Mouse (Mus musculus) splenic B cell, adult 2 months (primary cell): Measurements from ENCODE around the gene Irgq.
A peak's percentile ranks its signal among the peaks of the same experiment; 100 is the strongest.
"Not testable (repeated sequence)": the region's sequence is repeated elsewhere in the genome, so short reads cannot be mapped to it uniquely, and the experiment has no call there.

Experiments
- DNase-seq: peaks from one replicate; pipeline ENCODE4 v3.0.0-alpha.2; 2011; ENCODE audit warnings: low read depth, low spot score
- H3K27me3 ChIP-seq: 2 replicates; pipeline ENCODE4 v1.6.1; 2012; ENCODE audit warnings: mild to moderate bottlenecking, low read length, moderate library complexity, mixed read lengths; ENCODE audit not compliant: control insufficient read depth, poor library complexity, insufficient read depth, severe bottlenecking
- H3K36me3 ChIP-seq: 2 replicates; pipeline ENCODE4 v1.6.1; 2012; ENCODE audit warnings: mild to moderate bottlenecking, low read length, moderate library complexity, mixed read lengths; ENCODE audit not compliant: control insufficient read depth, poor library complexity, insufficient read depth, severe bottlenecking

The Irgq gene

GRCm38 (mm10) chr7:24530062-24530931 lies at the start of gene Irgq:
Gene Irgq, plus strand, starts transcription at chr7:24530689.
- Histone ChIP-seq H3K36me3 (peaks cover 9% of the 10 kb centered on the region; the same call in 1 of the 2 replicates), H3K27me3 (no peaks in the 10 kb centered on the region)
- peak; percentile 100 for DNase-seq

- Histone ChIP-seq H3K27me3 (no peaks in the 10 kb centered on the region), H3K36me3 (peaks cover 2% of the 10 kb centered on the region)
- DNase-seq: no peak
Observed at GRCm38 (mm10) chr7:24480986-24481473, 49.5 kb upstream of the Irgq start.

- H3K36me3 ChIP-seq: no peaks in the 10 kb centered on the region
- DNase-seq: peak; percentile 89
Observed at GRCm38 (mm10) chr7:24481474-24482207, 48.8 kb upstream of the Irgq start, which contains the start of gene Cadm4. Gene Cadm4, plus strand, starts transcription at chr7:24482023.

GRCm38 (mm10) chr7:24482208-24483020 lies 48.1 kb upstream of the Irgq start:
- no peak for DNase-seq
- Histone ChIP-seq H3K27me3 (no peaks in the 10 kb centered on the region), H3K36me3 (no peaks in the 10 kb centered on the region)

More at GRCm38 (mm10) chr7:24481474-24482207, 48.8 kb upstream of the Irgq start, which contains the start of gene Cadm4:
- H3K27me3 ChIP-seq: no peaks in the 10 kb centered on the region

- DNase-seq, H3K36me3 ChIP-seq, H3K27me3 ChIP-seq: not testable (repeated sequence)
Observed at GRCm38 (mm10) chr7:24483291-24483690, 47.2 kb upstream of the Irgq start.

GRCm38 (mm10) chr7:24485481-24485880 lies 45.0 kb upstream of the Irgq start:
- H3K27me3 ChIP-seq: no peaks in the 10 kb centered on the region; the same call in 1 of the 2 replicates
- no peaks in the 10 kb centered on the region for H3K36me3 ChIP-seq
- no peak for DNase-seq

- Histone ChIP-seq H3K27me3 (no peaks in the 10 kb centered on the region; the same call in 1 of the 2 replicates), H3K36me3 (no peaks in the 10 kb centered on the region)
- DNase-seq: no peak
Observed at GRCm38 (mm10) chr7:24486654-24487130, 43.8 kb upstream of the Irgq start.

- Histone ChIP-seq H3K36me3 (no peaks in the 10 kb centered on the region), H3K27me3 (no peaks in the 10 kb centered on the region; the same call in 1 of the 2 replicates)
- no peak for DNase-seq
Observed at GRCm38 (mm10) chr7:24487403-24487802, 43.1 kb upstream of the Irgq start.

GRCm38 (mm10) chr7:24488303-24488702 lies 42.2 kb upstream of the Irgq start:
- no peak for DNase-seq
- no peaks in the 10 kb centered on the region; the same call in 1 of the 2 replicates for H3K27me3 ChIP-seq
- H3K36me3 ChIP-seq: no peaks in the 10 kb centered on the region

GRCm38 (mm10) chr7:24499856-24500577 lies 30.5 kb upstream of the Irgq start:
- peak; percentile 42 for DNase-seq
- peaks cover 2% of the 10 kb centered on the region; the same call in 1 of the 2 replicates for H3K27me3 ChIP-seq
- no peaks in the 10 kb centered on the region for H3K36me3 ChIP-seq

- Histone ChIP-seq H3K27me3 (peaks cover 2% of the 10 kb centered on the region; the same call in 1 of the 2 replicates), H3K36me3 (no peaks in the 10 kb centered on the region)
- DNase-seq: peak; percentile 61
Observed at GRCm38 (mm10) chr7:24500929-24501328, 29.6 kb upstream of the Irgq start.

- H3K27me3 ChIP-seq: peaks cover 2% of the 10 kb centered on the region; the same call in 1 of the 2 replicates
- DNase-seq: peak; percentile 43
- H3K36me3 ChIP-seq: no peaks in the 10 kb centered on the region
Observed at GRCm38 (mm10) chr7:24501492-24501891, 29.0 kb upstream of the Irgq start.

GRCm38 (mm10) chr7:24504004-24504403 lies 26.5 kb upstream of the Irgq start:
- Histone ChIP-seq H3K27me3 (peaks cover 2% of the 10 kb centered on the region; the same call in 1 of the 2 replicates), H3K36me3 (no peaks in the 10 kb centered on the region)
- no peak for DNase-seq
